Mouse (Mus musculus): Measurements from ENCODE around the gene Krt77. TPM values are rescaled to one million over a fixed set of nuclear protein-coding genes. Genes with fewer than 3 reads are reported as not detected.

Krt77 gene
- total and polyA plus RNA-seq, 3 experiments, result not detected

DNA sequence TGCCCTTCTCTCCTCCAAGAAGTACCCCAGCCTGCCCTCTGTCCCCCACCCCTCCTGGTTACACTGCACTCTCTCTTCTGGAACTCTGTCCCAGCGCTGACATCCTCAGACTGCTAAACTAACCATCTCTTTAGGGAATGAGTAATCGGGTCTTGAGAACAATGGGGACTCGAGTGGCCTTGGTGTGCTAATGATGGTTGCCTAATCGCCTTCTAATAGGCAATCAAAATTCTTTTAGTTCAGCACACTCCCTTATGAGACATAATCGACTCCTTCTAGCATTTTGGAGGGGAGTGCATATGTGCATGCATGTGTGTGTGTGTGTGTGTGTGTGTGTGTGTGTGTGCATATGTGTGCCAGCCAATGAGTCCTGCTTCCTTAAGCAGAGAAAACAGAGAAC lies 16.9 kb downstream of the Krt77 start:
- in situ Hi-C loops (cut with MboI; ENCODE audit: low pct_ligation_motif_present, low pct_unique_long_range_greater_than_20kb, low sequenced_read_pairs) (no loop called here), dilution Hi-C loops (cut with MboI; ENCODE audit: extremely low pct_ligation_motif_present, extremely low pct_unique_long_range_greater_than_20kb, low sequenced_read_pairs) (no loop called here)
- Histone ChIP-seq H3K4me1 (ENCODE audit: control insufficient read depth in 1 of 2, insufficient read depth in 2 of 2) (peaks cover 0 to 8% of the 10 kb centered on the region in 2 experiments; a peak in 1 of 4 replicates), H3K36me3 (replicated peaks in 1 of 2; ENCODE audit: control insufficient read depth in 1 of 2, insufficient read depth in 1 of 2, low read length in 1 of 2) (no peaks in the 10 kb centered on the region), H3K9ac (ENCODE audit: insufficient read depth, low read depth) (no peak overlapping the region), H3K4me3 (replicated peaks in 1 of 3; ENCODE audit: low read depth in 2 of 3, low read length in 2 of 3, poor library complexity in 1 of 3) (no peak overlapping the region), H3K9me3 (replicated peaks; ENCODE audit: low read length) (no peaks in the 10 kb centered on the region), H3K4me2 (ENCODE audit: insufficient read depth, low read depth, poor library complexity, severe bottlenecking) (no peak overlapping the region), H3K79me2 (replicated peaks; ENCODE audit: control insufficient read depth, extremely low read depth, insufficient read depth, poor library complexity, severe bottlenecking) (no peaks in the 10 kb centered on the region), H3K27me3 (replicated peaks) (peaks cover 99% of the 10 kb centered on the region), H3K27ac (ENCODE audit: insufficient read depth, low read depth) (no peak overlapping the region)
- no peak for DNase-seq (ENCODE audit: extremely low read depth)
- TF ChIP-seq USF1 (IDR thresholded peaks at IDR 0.05; ENCODE audit: low read depth, low read length) (no peak), MYC (IDR thresholded peaks at IDR 0.05; ENCODE audit: low read depth, low read length) (no peak), NELFE (IDR thresholded peaks at IDR 0.05; ENCODE audit: low read depth, low read length) (no peak), IRF4 (IDR thresholded peaks at IDR 0.05; ENCODE audit: low read depth, low read length) (no peak), ZMIZ1 (IDR thresholded peaks at IDR 0.05; ENCODE audit: low read depth, low read length) (no peak), POLR2AphosphoS2 (IDR thresholded peaks at IDR 0.05; ENCODE audit: low read depth, low read length) (no peak), TBP (conservative IDR thresholded peaks at IDR 0.05; ENCODE audit: low read depth, low read length) (no peak), TCF12 (IDR thresholded peaks at IDR 0.05; ENCODE audit: low read depth, low read length) (no peak), MXI1 (IDR thresholded peaks at IDR 0.05; ENCODE audit: low read depth, low read length) (no peak), EP300 (IDR thresholded peaks at IDR 0.05; ENCODE audit: low read length) (no peak), ZC3H11A (IDR thresholded peaks at IDR 0.05; ENCODE audit: low read depth, low read length) (no peak), GABPA (IDR thresholded peaks at IDR 0.05; ENCODE audit: insufficient replicate concordance, low read depth, low read length) (no peak), PAX5 (IDR thresholded peaks at IDR 0.05; ENCODE audit: low read length) (no peak), RCOR1 (conservative IDR thresholded peaks at IDR 0.05; ENCODE audit: low read depth, low read length) (no peak), NRF1 (IDR thresholded peaks at IDR 0.05; ENCODE audit: low read depth, low read length) (no peak), HCFC1 (IDR thresholded peaks at IDR 0.05; ENCODE audit: low read depth, low read length) (no peak), CHD1 (IDR thresholded peaks at IDR 0.05; ENCODE audit: low read depth, low read length) (no peak)

DNA sequence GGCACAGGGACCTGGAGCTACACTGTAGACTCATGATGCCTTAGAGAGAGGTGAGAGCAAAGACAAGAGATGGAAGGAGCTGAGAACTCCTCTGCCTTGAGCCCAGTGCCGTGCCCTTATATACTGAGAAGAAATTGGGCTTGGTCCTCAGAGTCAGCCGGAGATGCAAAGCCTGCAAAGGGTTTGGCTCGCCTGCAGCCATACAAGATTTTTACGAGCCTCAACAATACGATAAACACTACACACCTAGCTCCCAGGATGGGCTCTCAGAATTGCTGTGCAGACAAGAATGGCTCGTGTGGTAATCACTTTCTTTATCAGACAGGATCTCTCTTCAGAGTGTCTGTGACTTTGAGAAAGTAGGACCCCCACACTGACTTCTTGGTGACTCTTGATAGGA lies 18.8 kb downstream of the Krt77 start, which contains the start of gene Krt1:
Gene Krt1, minus strand, starts transcription at position 101 of the 400 bp plus-strand sequence.
- in situ Hi-C loops (cut with MboI; ENCODE audit: low pct_ligation_motif_present, low pct_unique_long_range_greater_than_20kb, low sequenced_read_pairs), result no loop called here
- H3K9ac ChIP-seq (ENCODE audit: insufficient read depth, low read depth), result no peak within 1 kb of the TSS
- H3K79me2 ChIP-seq (replicated peaks; ENCODE audit: control insufficient read depth, extremely low read depth, insufficient read depth, poor library complexity, severe bottlenecking), result no peaks in the 10 kb centered on the region
- H3K27ac ChIP-seq (ENCODE audit: insufficient read depth, low read depth), result no peak within 1 kb of the TSS
- peaks cover 0 to 8% of the 10 kb centered on the region in 2 experiments; a peak in 1 of 4 replicates for H3K4me1 ChIP-seq (ENCODE audit: control insufficient read depth in 1 of 2, insufficient read depth in 2 of 2)
- no peaks in the 10 kb centered on the region for H3K36me3 ChIP-seq (replicated peaks in 1 of 2; ENCODE audit: control insufficient read depth in 1 of 2, insufficient read depth in 1 of 2, low read length in 1 of 2)
- H3K27me3 ChIP-seq (replicated peaks), result peaks cover 99% of the 10 kb centered on the region
- no peak within 1 kb of the TSS for H3K4me2 ChIP-seq (ENCODE audit: insufficient read depth, low read depth, poor library complexity, severe bottlenecking)
- TF ChIP-seq MYC (IDR thresholded peaks at IDR 0.05; ENCODE audit: low read depth, low read length), result no peak
- TF ChIP-seq MAFK (IDR thresholded peaks at IDR 0.05; ENCODE audit: insufficient replicate concordance, low read length), result no peak
- no peak for TF ChIP-seq ZKSCAN1 (IDR thresholded peaks at IDR 0.05; ENCODE audit: borderline replicate concordance, low read depth, low read length)
- TF ChIP-seq MEF2A (IDR thresholded peaks at IDR 0.05; ENCODE audit: borderline replicate concordance, low read depth, low read length), result no peak
- TF ChIP-seq USF2 (conservative IDR thresholded peaks at IDR 0.05; ENCODE audit: low read depth, low read length), result no peak
- TF ChIP-seq BHLHE40 (IDR thresholded peaks at IDR 0.05; ENCODE audit: low read depth, low read length), result no peak
- TF ChIP-seq NELFE (IDR thresholded peaks at IDR 0.05; ENCODE audit: low read depth, low read length), result no peak
- no peak for TF ChIP-seq HCFC1 (IDR thresholded peaks at IDR 0.05; ENCODE audit: low read depth, low read length)
- TF ChIP-seq PAX5 (IDR thresholded peaks at IDR 0.05; ENCODE audit: low read length), result no peak
- no peak for TF ChIP-seq POLR2A (IDR thresholded peaks at IDR 0.05; ENCODE audit: low read depth, low read length)
- no peak for TF ChIP-seq MXI1 (IDR thresholded peaks at IDR 0.05; ENCODE audit: low read depth, low read length)
- no peak for TF ChIP-seq TBP (conservative IDR thresholded peaks at IDR 0.05; ENCODE audit: low read depth, low read length)
- no peak for TF ChIP-seq JUN (IDR thresholded peaks at IDR 0.05; ENCODE audit: insufficient read depth, low read depth, low read length)
- TF ChIP-seq SMC3 (IDR thresholded peaks at IDR 0.05; ENCODE audit: low read depth, low read length), result no peak
- no peak for TF ChIP-seq MAZ (IDR thresholded peaks at IDR 0.05; ENCODE audit: low read depth, low read length)
- no peak for TF ChIP-seq RAD21 (IDR thresholded peaks at IDR 0.05; ENCODE audit: low read depth, low read length)
- no peak for TF ChIP-seq MAX (IDR thresholded peaks at IDR 0.05; ENCODE audit: low read length)
- TF ChIP-seq ZNF384 (IDR thresholded peaks at IDR 0.05; ENCODE audit: low read depth, low read length), result no peak
- TF ChIP-seq ETS1 (conservative IDR thresholded peaks at IDR 0.05; ENCODE audit: low read depth, low read length), result no peak
- no peak for TF ChIP-seq IRF4 (IDR thresholded peaks at IDR 0.05; ENCODE audit: low read depth, low read length)
- dilution Hi-C loops (cut with MboI; ENCODE audit: extremely low pct_ligation_motif_present, extremely low pct_unique_long_range_greater_than_20kb, low sequenced_read_pairs), result no loop called here
- no peaks in the 10 kb centered on the region for H3K9me3 ChIP-seq (replicated peaks; ENCODE audit: low read length)
- H3K4me3 ChIP-seq (replicated peaks in 1 of 3; ENCODE audit: low read depth in 2 of 3, low read length in 2 of 3, poor library complexity in 1 of 3), result no peak within 1 kb of the TSS
- DNase-seq (ENCODE audit: extremely low read depth), result no peak
